Mouse (Mus musculus): Measurements from ENCODE around the gene Krt81. TPM values are rescaled to one million over a fixed set of nuclear protein-coding genes. Genes with fewer than 3 reads are reported as not detected.

Krt81 gene
- not detected in 2 replicates for polyA plus RNA-seq (2014; fragmentation: Nextera tagmentation; extraction: Ambion mirVana)

- 77% methylated on average over 13 of the region's 13 CpGs for WGBS
- Histone ChIP-seq H3K36me3 (replicated peaks; ENCODE audit: control insufficient read depth, insufficient read depth, low read depth, low read length) (no peaks in the 10 kb centered on the region), H3K4me3 (ENCODE audit: low read depth, low read length) (no peak within 1 kb of the TSS), H3K4me1 (ENCODE audit: control insufficient read depth, insufficient read depth, low read length) (no peaks in the 10 kb centered on the region), H3K27me3 (ENCODE audit: control insufficient read depth, insufficient read depth, low read length) (no peaks in the 10 kb centered on the region), H3K9me3 (replicated peaks; ENCODE audit: control insufficient read depth, low read length) (no peaks in the 10 kb centered on the region), H3K4me2 (ENCODE audit: low read depth, low read length) (no peak within 1 kb of the TSS), H3K27ac (replicated peaks; ENCODE audit: low read depth, low read length) (no peak within 1 kb of the TSS), H3K9ac (replicated peaks; ENCODE audit: low read length) (no peak within 1 kb of the TSS)
- DNase-seq (ENCODE audit: low spot score) (no peak), ATAC-seq (replicated peaks; ENCODE audit: insufficient number of reproducible peaks, low FRiP score, low TSS enrichment, low read depth) (no peak)
Observed at GRCm38 (mm10) chr15:101463651-101464050, at the start of gene Krt81. Gene Krt81 (minus strand): TSS chr15:101463751.

DNA sequence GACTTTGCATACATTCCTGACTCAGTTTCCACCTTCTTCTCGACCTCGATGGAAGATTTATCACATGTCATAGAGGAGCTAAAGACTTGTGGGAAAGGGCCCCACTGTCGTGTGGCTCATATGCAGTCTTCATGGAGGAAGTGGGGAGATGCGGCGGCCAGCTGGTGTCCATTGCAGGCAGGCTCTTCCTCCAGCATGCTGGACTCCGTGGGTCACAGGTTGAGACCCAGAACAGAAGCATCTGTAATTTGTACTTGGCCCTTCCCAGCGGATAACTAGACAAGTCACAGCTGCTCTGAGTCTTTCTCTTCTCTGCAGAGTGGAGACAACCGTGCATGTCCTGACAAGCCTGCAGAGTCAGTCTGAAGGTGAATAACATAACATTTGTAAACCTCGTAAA, 44.7 kb upstream of the Krt81 start:
- Histone ChIP-seq H3K36me3 (replicated peaks; ENCODE audit: control insufficient read depth, insufficient read depth, low read depth, low read length) (no peaks in the 10 kb centered on the region), H3K27me3 (ENCODE audit: control insufficient read depth, insufficient read depth, low read length) (no peaks in the 10 kb centered on the region), H3K9me3 (replicated peaks; ENCODE audit: control insufficient read depth, low read length) (no peaks in the 10 kb centered on the region), H3K4me3 (ENCODE audit: low read depth, low read length) (no peak overlapping the region), H3K4me1 (ENCODE audit: control insufficient read depth, insufficient read depth, low read length) (no peaks in the 10 kb centered on the region), H3K4me2 (ENCODE audit: low read depth, low read length) (no peak overlapping the region), H3K9ac (replicated peaks; ENCODE audit: low read length) (no peak overlapping the region), H3K27ac (replicated peaks; ENCODE audit: low read depth, low read length) (no peak overlapping the region)
- 77% methylated on average over 9 of the region's 9 CpGs for WGBS
- DNase-seq (ENCODE audit: low spot score): peak; percentile 8
- no peak for ATAC-seq (replicated peaks; ENCODE audit: insufficient number of reproducible peaks, low FRiP score, low TSS enrichment, low read depth)

- ATAC-seq (replicated peaks; ENCODE audit: insufficient number of reproducible peaks, low FRiP score, low TSS enrichment, low read depth) (no peak), DNase-seq (ENCODE audit: low spot score) (no peak)
- H3K27ac ChIP-seq (replicated peaks; ENCODE audit: low read depth, low read length): no peak overlapping the region
- no peak overlapping the region for H3K4me2 ChIP-seq (ENCODE audit: low read depth, low read length)
- H3K9ac ChIP-seq (replicated peaks; ENCODE audit: low read length): no peak overlapping the region
- H3K27me3 ChIP-seq (ENCODE audit: control insufficient read depth, insufficient read depth, low read length): no peaks in the 10 kb centered on the region
- WGBS: 45% methylated on average over 14 of the region's 14 CpGs
- no peaks in the 10 kb centered on the region for H3K9me3 ChIP-seq (replicated peaks; ENCODE audit: control insufficient read depth, low read length)
- no peaks in the 10 kb centered on the region for H3K4me1 ChIP-seq (ENCODE audit: control insufficient read depth, insufficient read depth, low read length)
- no peak overlapping the region for H3K4me3 ChIP-seq (ENCODE audit: low read depth, low read length)
- H3K36me3 ChIP-seq (replicated peaks; ENCODE audit: control insufficient read depth, insufficient read depth, low read depth, low read length): no peaks in the 10 kb centered on the region
Observed at GRCm38 (mm10) chr15:101506896-101507758, 43.6 kb upstream of the Krt81 start.

- Histone ChIP-seq H3K4me2 (ENCODE audit: low read depth, low read length) (no peak overlapping the region), H3K9me3 (replicated peaks; ENCODE audit: control insufficient read depth, low read length) (no peaks in the 10 kb centered on the region), H3K4me1 (ENCODE audit: control insufficient read depth, insufficient read depth, low read length) (no peaks in the 10 kb centered on the region; the same call in 1 of the 2 replicates), H3K4me3 (ENCODE audit: low read depth, low read length) (no peak overlapping the region), H3K9ac (replicated peaks; ENCODE audit: low read length) (no peak overlapping the region), H3K27me3 (ENCODE audit: control insufficient read depth, insufficient read depth, low read length) (no peaks in the 10 kb centered on the region), H3K27ac (replicated peaks; ENCODE audit: low read depth, low read length) (no peak overlapping the region), H3K36me3 (replicated peaks; ENCODE audit: control insufficient read depth, insufficient read depth, low read depth, low read length) (no peaks in the 10 kb centered on the region)
- ATAC-seq (replicated peaks; ENCODE audit: insufficient number of reproducible peaks, low FRiP score, low TSS enrichment, low read depth): no peak
- peak; percentile 39 for DNase-seq (ENCODE audit: low spot score)
- 70% methylated on average over 2 of the region's 2 CpGs for WGBS
Observed at GRCm38 (mm10) chr15:101497181-101497580, 33.6 kb upstream of the Krt81 start.

DNA sequence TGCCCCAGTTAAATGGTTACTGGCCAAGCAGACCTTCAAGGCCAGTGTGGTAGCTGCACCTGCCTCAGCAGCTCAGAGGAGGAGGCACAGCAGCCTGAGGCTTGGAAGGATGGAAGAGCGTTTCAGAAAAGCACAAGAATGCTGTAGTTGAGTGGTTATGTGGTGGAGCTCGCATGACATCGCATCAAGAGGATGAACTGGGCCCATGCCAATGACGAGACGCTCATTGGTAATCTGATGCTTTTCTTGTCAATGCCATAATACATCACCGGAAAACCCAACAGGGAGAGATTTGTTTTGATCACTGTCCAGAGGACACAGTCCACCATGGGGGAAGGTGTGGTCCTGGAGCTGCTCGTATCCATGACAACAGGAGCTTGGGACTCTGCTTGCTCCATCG, 31.7 kb upstream of the Krt81 start:
- no peaks in the 10 kb centered on the region for H3K36me3 ChIP-seq (replicated peaks; ENCODE audit: control insufficient read depth, insufficient read depth, low read depth, low read length)
- DNase-seq (ENCODE audit: low spot score) (no peak), ATAC-seq (replicated peaks; ENCODE audit: insufficient number of reproducible peaks, low FRiP score, low TSS enrichment, low read depth) (no peak)
- H3K9ac ChIP-seq (replicated peaks; ENCODE audit: low read length): no peak overlapping the region
- H3K4me1 ChIP-seq (ENCODE audit: control insufficient read depth, insufficient read depth, low read length): no peaks in the 10 kb centered on the region; the same call in 1 of the 2 replicates
- H3K9me3 ChIP-seq (replicated peaks; ENCODE audit: control insufficient read depth, low read length): no peaks in the 10 kb centered on the region
- WGBS: 83% methylated on average over 8 of the region's 8 CpGs
- H3K27me3 ChIP-seq (ENCODE audit: control insufficient read depth, insufficient read depth, low read length): no peaks in the 10 kb centered on the region
- no peak overlapping the region for H3K4me3 ChIP-seq (ENCODE audit: low read depth, low read length)
- H3K4me2 ChIP-seq (ENCODE audit: low read depth, low read length): no peak overlapping the region
- no peak overlapping the region for H3K27ac ChIP-seq (replicated peaks; ENCODE audit: low read depth, low read length)

GRCm38 (mm10) chr15:101494203-101494602, 30.7 kb upstream of the Krt81 start:
- no peaks in the 10 kb centered on the region for H3K36me3 ChIP-seq (replicated peaks; ENCODE audit: control insufficient read depth, insufficient read depth, low read depth, low read length)
- H3K27me3 ChIP-seq (ENCODE audit: control insufficient read depth, insufficient read depth, low read length): no peaks in the 10 kb centered on the region
- no peak overlapping the region for H3K4me2 ChIP-seq (ENCODE audit: low read depth, low read length)
- H3K9ac ChIP-seq (replicated peaks; ENCODE audit: low read length): no peak overlapping the region
- H3K4me1 ChIP-seq (ENCODE audit: control insufficient read depth, insufficient read depth, low read length): no peaks in the 10 kb centered on the region; the same call in 1 of the 2 replicates
- no peak for ATAC-seq (replicated peaks; ENCODE audit: insufficient number of reproducible peaks, low FRiP score, low TSS enrichment, low read depth)
- H3K9me3 ChIP-seq (replicated peaks; ENCODE audit: control insufficient read depth, low read length): no peaks in the 10 kb centered on the region
- no peak overlapping the region for H3K27ac ChIP-seq (replicated peaks; ENCODE audit: low read depth, low read length)
- no peak for DNase-seq (ENCODE audit: low spot score)
- 29% methylated on average over 1 of the region's 1 CpGs for WGBS
- H3K4me3 ChIP-seq (ENCODE audit: low read depth, low read length): no peak overlapping the region

GRCm38 (mm10) chr15:101493713-101494112, 30.2 kb upstream of the Krt81 start:
- ATAC-seq (replicated peaks; ENCODE audit: insufficient number of reproducible peaks, low FRiP score, low TSS enrichment, low read depth) (no peak), DNase-seq (ENCODE audit: low spot score) (no peak)
- H3K9me3 ChIP-seq (replicated peaks; ENCODE audit: control insufficient read depth, low read length): no peaks in the 10 kb centered on the region
- 92% methylated on average over 6 of the region's 6 CpGs for WGBS
- no peaks in the 10 kb centered on the region for H3K27me3 ChIP-seq (ENCODE audit: control insufficient read depth, insufficient read depth, low read length)
- H3K9ac ChIP-seq (replicated peaks; ENCODE audit: low read length): no peak overlapping the region
- no peaks in the 10 kb centered on the region for H3K36me3 ChIP-seq (replicated peaks; ENCODE audit: control insufficient read depth, insufficient read depth, low read depth, low read length)
- no peak overlapping the region for H3K4me2 ChIP-seq (ENCODE audit: low read depth, low read length)
- no peak overlapping the region for H3K27ac ChIP-seq (replicated peaks; ENCODE audit: low read depth, low read length)
- no peak overlapping the region for H3K4me3 ChIP-seq (ENCODE audit: low read depth, low read length)
- no peaks in the 10 kb centered on the region; the same call in 1 of the 2 replicates for H3K4me1 ChIP-seq (ENCODE audit: control insufficient read depth, insufficient read depth, low read length)

DNA sequence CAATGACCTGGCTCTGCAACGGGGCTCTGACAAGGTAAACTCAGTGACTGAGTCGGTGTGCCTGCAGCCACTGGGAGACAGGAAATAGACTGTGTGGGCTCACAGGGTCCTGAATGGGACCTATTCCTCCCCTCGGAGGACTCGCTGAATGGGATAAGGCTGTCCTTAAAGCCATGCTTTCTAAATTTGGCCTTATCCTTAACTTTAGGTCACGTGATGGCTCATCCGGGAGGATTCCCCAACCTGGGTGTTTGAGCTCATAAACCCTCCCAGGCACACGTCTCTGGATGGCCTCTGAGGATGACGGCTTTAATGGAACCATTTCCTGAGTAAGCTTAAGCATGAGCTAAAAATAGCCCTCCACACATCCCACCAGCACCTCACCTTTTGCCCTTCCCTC, 29.2 kb upstream of the Krt81 start:
- H3K9me3 ChIP-seq (replicated peaks; ENCODE audit: control insufficient read depth, low read length): no peaks in the 10 kb centered on the region
- H3K27ac ChIP-seq (replicated peaks; ENCODE audit: low read depth, low read length): no peak overlapping the region
- 56% methylated on average over 8 of the region's 8 CpGs for WGBS
- ATAC-seq (replicated peaks; ENCODE audit: insufficient number of reproducible peaks, low FRiP score, low TSS enrichment, low read depth) (no peak), DNase-seq (ENCODE audit: low spot score) (no peak)
- H3K4me3 ChIP-seq (ENCODE audit: low read depth, low read length): no peak overlapping the region
- H3K27me3 ChIP-seq (ENCODE audit: control insufficient read depth, insufficient read depth, low read length): no peaks in the 10 kb centered on the region
- H3K4me1 ChIP-seq (ENCODE audit: control insufficient read depth, insufficient read depth, low read length): no peaks in the 10 kb centered on the region; the same call in 1 of the 2 replicates
- H3K9ac ChIP-seq (replicated peaks; ENCODE audit: low read length): no peak overlapping the region
- no peaks in the 10 kb centered on the region for H3K36me3 ChIP-seq (replicated peaks; ENCODE audit: control insufficient read depth, insufficient read depth, low read depth, low read length)
- H3K4me2 ChIP-seq (ENCODE audit: low read depth, low read length): no peak overlapping the region
